ENCODE assay signal across 8 mouse cellular contexts in the genomic region with DNA sequence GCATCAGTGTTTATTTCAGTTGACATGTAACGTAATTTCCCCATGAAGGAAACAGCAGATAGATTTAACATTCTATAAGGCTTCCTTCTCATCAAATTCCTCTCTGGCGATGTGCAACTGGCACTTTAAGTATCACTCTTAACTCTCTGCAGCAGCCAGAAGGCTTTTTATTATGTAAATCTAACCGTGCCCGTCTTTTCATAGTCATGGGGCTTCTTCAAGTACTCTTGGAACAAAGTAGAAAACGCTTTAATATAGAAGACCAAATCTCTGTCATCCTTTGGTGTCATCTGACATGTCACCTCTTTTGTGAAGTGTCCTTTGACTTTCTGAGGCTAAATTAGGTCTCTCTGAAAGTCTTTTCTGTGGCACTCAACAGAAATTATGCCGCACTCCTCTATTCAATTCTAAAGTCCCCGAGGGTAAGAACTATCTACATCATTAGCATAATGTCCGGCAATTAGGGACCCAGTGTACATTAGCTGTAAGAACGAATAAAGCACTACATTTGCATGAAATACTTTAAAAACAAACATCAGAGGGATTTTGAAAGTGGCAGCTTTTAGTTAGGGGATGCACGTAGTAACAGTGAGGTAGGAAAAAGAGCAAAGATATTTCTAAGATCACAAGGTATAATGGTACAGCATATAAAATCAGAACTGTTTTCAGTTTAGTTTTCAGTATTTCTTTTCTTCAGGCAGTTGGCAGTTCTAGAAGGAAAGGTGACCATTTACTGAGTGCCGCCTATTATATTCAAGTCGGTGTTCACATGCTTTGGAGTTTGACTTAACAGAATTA. TPM values are rescaled to one million over a fixed set of nuclear protein-coding genes. Genes with fewer than 3 reads are reported as not detected.
A peak's percentile ranks its signal among the peaks of the same experiment; 100 is the strongest.
DNase-seq lines count a peak whose midpoint lies in the region; ATAC-seq and TF ChIP-seq lines count a peak whose summit lies in the region.

No protein-coding gene starts in this region.

- no peaks in the 10 kb centered on the region for H3K27me3 ChIP-seq in forebrain, embryonic 10.5 days (ENCODE audit: poor library complexity, severe bottlenecking)
- no peaks in the 10 kb centered on the region for H3K27me3 ChIP-seq in liver, embryonic 12.5 days (replicated peaks)
- H3K27me3 ChIP-seq in thymus, adult 2 months (ENCODE audit: control insufficient read depth, insufficient read depth, low read length), result no peaks in the 10 kb centered on the region

- H3K4me3 ChIP-seq in forebrain, embryonic 10.5 days, result peak overlapping the region; percentile 77
- peak overlapping the region; percentile 99 for H3K4me3 ChIP-seq in liver, embryonic 12.5 days
- H3K4me3 ChIP-seq in thymus, adult 2 months (ENCODE audit: control insufficient read depth, insufficient read depth, low read length), result no peak overlapping the region

- WGBS in forebrain, embryonic 10.5 days, result 38% methylated on average over 12 of the region's 12 CpGs
- 62% methylated on average over 12 of the region's 12 CpGs for WGBS in liver, embryonic 12.5 days (ENCODE audit: insufficient replicate concordance)
- WGBS in thymus, adult 2 months, result 65% methylated on average over 12 of the region's 12 CpGs

- H3K9me3 ChIP-seq in forebrain, embryonic 10.5 days, result no peaks in the 10 kb centered on the region
- H3K9me3 ChIP-seq in liver, embryonic 12.5 days (replicated peaks), result no peaks in the 10 kb centered on the region

- H3K4me1 ChIP-seq in forebrain, embryonic 10.5 days, result peaks cover 41% of the 10 kb centered on the region
- H3K4me1 ChIP-seq in liver, embryonic 12.5 days, result peaks cover 48% of the 10 kb centered on the region
- H3K4me1 ChIP-seq in thymus, adult 2 months (replicated peaks; ENCODE audit: control insufficient read depth, insufficient read depth, low read length), result peaks cover 4% of the 10 kb centered on the region

- no peak for ATAC-seq in liver, embryonic 12.5 days

- TF ChIP-seq POLR2A in thymus, adult 2 months (IDR thresholded peaks at IDR 0.05; ENCODE audit: control insufficient read depth, extremely low read depth, insufficient read depth, low read length, poor library complexity), result no peak

- H3K36me3 ChIP-seq in forebrain, embryonic 10.5 days (replicated peaks), result peaks cover 19% of the 10 kb centered on the region
- H3K36me3 ChIP-seq in liver, embryonic 12.5 days, result peaks cover 12% of the 10 kb centered on the region
- H3K36me3 ChIP-seq in thymus, adult 2 months (ENCODE audit: control insufficient read depth, insufficient read depth, low read length), result no peaks in the 10 kb centered on the region

- peak; percentile 24 for DNase-seq in cerebellum, adult 9-10 months
- no peak for DNase-seq in cerebellum, adult 18-20 months
- DNase-seq in A20 (ENCODE audit: low read depth, low spot score), result peak; percentile 70
- no peak for DNase-seq in forebrain, embryonic 10.5 days (ENCODE audit: extremely low spot score, low spot score)
- no peak for DNase-seq in thymus, adult 2 months
- DNase-seq in urinary bladder, adult 2 months (ENCODE audit: low spot score), result no peak
- DNase-seq in layer of hippocampus, postnatal 10 days (ENCODE audit: low spot score in 2 of 2), result no peak

- H3K4me2 ChIP-seq in liver, embryonic 12.5 days, result peak overlapping the region; percentile 71

- no peak for TF ChIP-seq CTCF in thymus, adult 2 months (IDR thresholded peaks at IDR 0.05; ENCODE audit: borderline replicate concordance, control insufficient read depth, extremely low read depth, insufficient read depth, low read length, poor library complexity)

- peak overlapping the region; percentile 90 for H3K9ac ChIP-seq in liver, embryonic 12.5 days

- H3K27ac ChIP-seq in forebrain, embryonic 10.5 days, result peak overlapping the region; percentile 97
- H3K27ac ChIP-seq in liver, embryonic 12.5 days, result 0 out of 2 replicates have a peak overlapping the region, but pooled peaks have one; percentile 30
- no peak overlapping the region for H3K27ac ChIP-seq in thymus, adult 2 months (ENCODE audit: control insufficient read depth, insufficient read depth, low read length)

RNA-seq across cellular contexts. Expression of a gene that starts 1.2 kb away (rescaled TPM):
- 19.1 and 22.3 TPM in 2 replicates for polyA plus RNA-seq in forebrain, embryonic 10.5 days (2016; fragmentation: Nextera tagmentation; extraction: Ambion mirVana)
- polyA plus RNA-seq in liver, embryonic 12.5 days (2016; fragmentation: Nextera tagmentation; extraction: Ambion mirVana), result 10.1 and 10.5 TPM in 2 replicates
- polyA plus RNA-seq in thymus, adult 2 months (2012; rRNA removed), result 9.1 and 9.8 TPM in 2 replicates
- polyA plus RNA-seq in urinary bladder, adult 2 months (2012; rRNA removed), result 9.9 and 11.1 TPM in 2 replicates
- total RNA-seq in layer of hippocampus, postnatal 10 days (2021), result 10 to 100 TPM; 12.2 to 13.4 TPM

RNA-seq across cellular contexts. Expression of a gene that starts 1.7 kb away (rescaled TPM):
- 14.7 and 18.0 TPM in 2 replicates for polyA plus RNA-seq in forebrain, embryonic 10.5 days (2016; fragmentation: Nextera tagmentation; extraction: Ambion mirVana)
- 15.5 and 15.9 TPM in 2 replicates for polyA plus RNA-seq in liver, embryonic 12.5 days (2016; fragmentation: Nextera tagmentation; extraction: Ambion mirVana)
- 32.7 and 46.8 TPM in 2 replicates for polyA plus RNA-seq in thymus, adult 2 months (2012; rRNA removed)
- polyA plus RNA-seq in urinary bladder, adult 2 months (2012; rRNA removed), result 82.9 and 116 TPM in 2 replicates
- 10 to 100 TPM; 50.1 to 54.9 TPM for total RNA-seq in layer of hippocampus, postnatal 10 days (2021)

RNA-seq across cellular contexts. Expression of a gene that starts 20.7 kb away (rescaled TPM):
- polyA plus RNA-seq in forebrain, embryonic 10.5 days (2016; fragmentation: Nextera tagmentation; extraction: Ambion mirVana), result 27.3 and 30.1 TPM in 2 replicates
- 15.0 and 16.7 TPM in 2 replicates for polyA plus RNA-seq in liver, embryonic 12.5 days (2016; fragmentation: Nextera tagmentation; extraction: Ambion mirVana)
- polyA plus RNA-seq in thymus, adult 2 months (2012; rRNA removed), result 28.5 and 31.1 TPM in 2 replicates
- 18.8 and 19.4 TPM in 2 replicates for polyA plus RNA-seq in urinary bladder, adult 2 months (2012; rRNA removed)
- total RNA-seq in layer of hippocampus, postnatal 10 days (2021), result 10 to 100 TPM; 49.8 to 52.0 TPM

Comparison
In these comparisons a context has a peak if more than half of its experiments do, and no peak if none do; other contexts are left out.
1. DNase-seq: peak in cerebellum, adult 9-10 months (single experiment) and A20 (single experiment); none in cerebellum, adult 18-20 months (0 of 2), forebrain, embryonic 10.5 days (single experiment), thymus, adult 2 months (single experiment), urinary bladder, adult 2 months (single experiment) and layer of hippocampus, postnatal 10 days (0 of 2).